Mouse (Mus musculus) neural tube, embryonic 15.5 days (tissue): ENCODE data around the gene Klhl29. TPM values are rescaled to one million over a fixed set of nuclear protein-coding genes. Genes with fewer than 3 reads are reported as not detected.

Source experiments
- ATAC-seq: fragments of 200-750 bp; cut with Nextera tagmentation; 2 replicates; pipeline ENCODE4 v1.8.0; 2017; ENCODE audit warnings: mild to moderate bottlenecking, moderate TSS enrichment, moderate library complexity; ENCODE audit not compliant: low FRiP score
- H3K27ac ChIP-seq: fragments of 300-500 bp; sonication (generic); replicated peaks from 2 replicates; pipeline ENCODE4 v1.5.1; 2015; ENCODE audit warnings: mild to moderate bottlenecking, inconsistent platforms
- H3K27me3 ChIP-seq: fragments of 300-500 bp; sonication (generic); replicated peaks from 2 replicates; pipeline ENCODE4 v1.6.1; 2015; ENCODE audit warnings: inconsistent platforms
- H3K36me3 ChIP-seq: fragments of 300-500 bp; sonication (generic); 2 replicates; pipeline ENCODE4 v1.6.1; 2015; ENCODE audit warnings: inconsistent platforms
- H3K4me1 ChIP-seq: fragments of 300-500 bp; sonication (generic); 2 replicates; pipeline ENCODE4 v1.6.1; 2015; ENCODE audit warnings: inconsistent platforms
- H3K4me2 ChIP-seq: fragments of 300-500 bp; sonication (generic); 2 replicates; pipeline ENCODE4 v1.6.1; 2015; ENCODE audit warnings: inconsistent platforms, mild to moderate bottlenecking, moderate library complexity
- H3K4me3 ChIP-seq: fragments of 300-500 bp; sonication (generic); replicated peaks from 2 replicates; pipeline ENCODE4 v1.5.1; 2015; ENCODE audit warnings: mild to moderate bottlenecking, inconsistent platforms
- H3K9ac ChIP-seq: fragments of 300-500 bp; sonication (generic); replicated peaks from 2 replicates; pipeline ENCODE4 v1.6.1; 2015; ENCODE audit warnings: mild to moderate bottlenecking, inconsistent platforms
- H3K9me3 ChIP-seq: fragments of 300-500 bp; sonication (generic); replicated peaks from 2 replicates; pipeline ENCODE4 v1.6.1; 2016; ENCODE audit warnings: inconsistent platforms
- WGBS: fragments of 180-500 bp; shearing (Covaris S2); methylation state at CpG from one replicate; pipeline ENCODE4 v1.1.7; 2015; ENCODE audit warnings: mixed read lengths; 5-methylcytosine and 5-hydroxymethylcytosine counted together
- polyA plus RNA-seq: library from polyadenylated mRNA; unstranded; fragments of >200 nt; fragmentation: Nextera tagmentation; extraction: Ambion mirVana; gene quantifications from 2 replicates; pipeline ENCODE4 v1.2.1, GENCODE M21; 2015

The Klhl29 gene
- polyA plus RNA-seq, 1 experiment from 2014 or later = 3.9 TPM

DNA sequence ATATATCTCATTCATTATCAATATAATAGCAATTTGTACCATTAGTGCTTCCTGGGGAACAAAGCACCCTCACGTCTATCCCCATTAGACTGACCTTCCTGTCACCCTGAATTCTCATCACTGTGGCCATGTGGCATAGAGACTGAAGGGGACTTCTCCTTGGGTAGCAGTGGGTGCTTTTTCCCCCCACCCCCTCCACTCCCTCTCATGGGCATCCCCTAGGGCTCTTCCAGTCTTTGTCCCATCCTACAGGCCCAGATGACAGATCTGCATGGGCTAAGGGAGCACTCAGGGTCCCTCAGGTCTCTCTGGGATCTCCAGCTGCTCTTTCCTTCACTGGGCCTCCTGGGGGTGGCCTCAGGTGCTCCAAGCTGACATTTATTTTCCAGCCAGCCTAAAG, 286.8 kb downstream of the Klhl29 start:
- Histone ChIP-seq H3K4me3 (no peak overlapping the region), H3K36me3 (peaks cover 41% of the 10 kb centered on the region), H3K4me2 (no peak overlapping the region), H3K4me1 (peaks cover 25% of the 10 kb centered on the region), H3K9me3 (no peaks in the 10 kb centered on the region), H3K27me3 (no peaks in the 10 kb centered on the region), H3K27ac (peak overlapping the region; percentile 70), H3K9ac (no peak overlapping the region)
- peak; percentile 18; the same call in 1 of the 2 replicates for ATAC-seq
- WGBS = 9% methylated on average over 1 of the region's 1 CpGs

DNA sequence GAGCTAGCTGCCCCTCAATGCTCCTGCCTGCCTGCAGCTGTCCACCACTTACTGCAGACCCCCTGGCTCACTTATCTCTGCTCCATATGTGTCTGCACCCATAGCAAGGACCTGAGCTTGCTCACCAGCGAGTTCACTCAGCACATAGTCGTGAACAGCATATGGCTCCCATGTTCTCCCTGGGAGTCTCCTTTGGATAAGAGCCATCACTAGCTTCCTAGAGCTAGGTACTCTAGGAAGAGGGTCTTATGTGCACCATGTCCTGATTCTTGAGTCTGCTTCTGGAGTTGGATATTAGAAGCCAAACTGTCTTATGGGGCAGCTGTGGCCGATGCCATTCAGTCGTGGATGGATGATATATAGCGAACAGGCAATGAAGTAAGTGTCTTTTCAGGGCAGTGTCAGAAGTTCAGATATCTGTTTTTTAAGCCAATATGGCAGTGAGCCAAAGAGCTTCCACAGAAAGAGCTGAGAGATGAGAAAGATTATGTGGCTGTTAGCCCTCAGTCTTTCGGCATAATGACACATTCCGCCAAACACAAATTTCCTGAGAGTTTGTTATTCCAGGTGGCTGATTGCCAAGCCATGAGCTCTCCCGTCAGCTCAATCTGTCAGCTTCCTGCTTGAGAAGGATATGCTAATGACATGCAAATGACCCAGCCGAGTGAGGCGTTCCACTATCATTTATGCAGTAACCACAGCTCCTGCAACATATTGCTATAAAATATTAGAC, 287.5 kb downstream of the Klhl29 start:
- peaks cover 43% of the 10 kb centered on the region for H3K36me3 ChIP-seq
- peak; percentile 54; the same call in 1 of the 2 replicates for ATAC-seq
- no peak overlapping the region for H3K9ac ChIP-seq
- H3K27me3 ChIP-seq = no peaks in the 10 kb centered on the region
- H3K27ac ChIP-seq = peak overlapping the region; percentile 60
- H3K9me3 ChIP-seq = no peaks in the 10 kb centered on the region
- no peak overlapping the region for H3K4me3 ChIP-seq
- no peak overlapping the region for H3K4me2 ChIP-seq
- peaks cover 25% of the 10 kb centered on the region for H3K4me1 ChIP-seq
- 20% methylated on average over 10 of the region's 10 CpGs for WGBS

DNA sequence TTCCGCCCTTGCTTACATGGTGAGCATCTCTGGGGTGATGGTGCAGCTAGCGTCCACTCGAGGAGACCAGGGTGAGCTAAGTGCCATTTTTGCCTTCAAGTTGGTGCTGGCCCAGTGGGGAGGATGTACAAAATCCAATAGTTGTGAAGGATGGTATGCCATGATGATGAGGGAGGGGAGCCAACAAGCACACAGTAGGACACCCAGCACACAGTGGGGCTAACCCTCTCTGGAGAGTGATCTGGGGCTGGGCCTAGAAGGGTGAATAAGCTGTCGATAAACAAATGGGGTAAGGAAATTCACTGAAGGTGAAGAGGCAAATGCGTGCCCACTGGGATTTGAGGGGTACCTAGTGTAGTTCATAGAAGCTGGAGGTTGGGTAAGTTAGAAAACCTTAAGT, 290.8 kb downstream of the Klhl29 start:
- no peaks in the 10 kb centered on the region for H3K9me3 ChIP-seq
- H3K27me3 ChIP-seq = no peaks in the 10 kb centered on the region
- peaks cover 23% of the 10 kb centered on the region for H3K4me1 ChIP-seq
- ATAC-seq = no peak
- 91% methylated on average over 5 of the region's 5 CpGs for WGBS
- no peak overlapping the region for H3K4me2 ChIP-seq
- no peak overlapping the region for H3K27ac ChIP-seq
- no peak overlapping the region for H3K9ac ChIP-seq
- H3K36me3 ChIP-seq = peaks cover 44% of the 10 kb centered on the region
- H3K4me3 ChIP-seq = no peak overlapping the region

DNA sequence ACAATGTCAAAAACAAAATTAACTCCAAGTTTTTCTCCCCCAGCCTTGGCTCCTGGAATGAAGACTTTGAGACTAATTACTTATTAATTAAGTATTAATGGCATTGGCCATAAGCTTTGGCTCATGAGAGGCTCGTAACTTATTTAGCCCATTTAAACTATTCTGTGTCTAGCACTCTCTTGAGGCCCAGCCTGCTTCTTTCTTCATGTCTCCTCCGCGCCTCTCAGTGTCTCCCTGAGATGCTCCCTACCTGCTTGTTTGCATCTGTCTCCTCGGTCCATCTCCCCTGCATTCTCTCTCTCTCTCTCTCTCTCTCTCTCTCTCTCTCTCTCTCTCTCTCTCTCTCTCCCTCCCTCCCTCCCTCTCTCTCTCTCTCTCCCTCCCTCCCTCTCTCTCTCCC, 294.0 kb downstream of the Klhl29 start:
- 50% methylated on average over 4 of the region's 4 CpGs for WGBS
- no peak overlapping the region for H3K9ac ChIP-seq
- no peaks in the 10 kb centered on the region for H3K27me3 ChIP-seq
- no peak overlapping the region for H3K4me2 ChIP-seq
- H3K4me3 ChIP-seq = no peak overlapping the region
- H3K4me1 ChIP-seq = no peaks in the 10 kb centered on the region
- H3K36me3 ChIP-seq = peaks cover 48% of the 10 kb centered on the region
- no peaks in the 10 kb centered on the region for H3K9me3 ChIP-seq
- no peak overlapping the region for H3K27ac ChIP-seq
- ATAC-seq = peak; percentile 75

DNA sequence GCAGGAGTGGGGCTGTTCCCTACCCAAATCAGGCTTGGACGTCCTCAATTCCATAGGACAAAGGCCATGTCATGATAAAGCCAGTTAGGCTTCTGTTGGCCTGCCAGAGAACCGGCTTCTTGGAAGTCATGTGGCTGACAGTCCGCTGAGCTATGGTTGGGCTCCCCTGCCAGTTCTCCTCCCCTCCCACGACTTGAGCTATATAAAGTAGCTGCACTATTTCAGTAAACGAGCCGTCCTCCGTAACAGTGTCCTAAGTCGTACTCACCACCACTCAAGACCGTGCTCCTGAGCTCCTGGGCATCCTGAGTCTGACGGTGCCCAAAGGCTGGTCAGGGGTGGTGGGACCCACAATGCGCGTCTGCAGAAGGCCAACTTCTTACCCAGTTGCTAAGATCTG, 302.3 kb downstream of the Klhl29 start:
- Histone ChIP-seq H3K27ac (no peak overlapping the region), H3K27me3 (no peaks in the 10 kb centered on the region), H3K4me2 (no peak overlapping the region), H3K9me3 (no peaks in the 10 kb centered on the region), H3K4me1 (no peaks in the 10 kb centered on the region), H3K4me3 (no peak overlapping the region), H3K36me3 (no peaks in the 10 kb centered on the region), H3K9ac (no peak overlapping the region)
- no peak for ATAC-seq
- 88% methylated on average over 12 of the region's 12 CpGs for whole genome bisulfite sequencing

DNA sequence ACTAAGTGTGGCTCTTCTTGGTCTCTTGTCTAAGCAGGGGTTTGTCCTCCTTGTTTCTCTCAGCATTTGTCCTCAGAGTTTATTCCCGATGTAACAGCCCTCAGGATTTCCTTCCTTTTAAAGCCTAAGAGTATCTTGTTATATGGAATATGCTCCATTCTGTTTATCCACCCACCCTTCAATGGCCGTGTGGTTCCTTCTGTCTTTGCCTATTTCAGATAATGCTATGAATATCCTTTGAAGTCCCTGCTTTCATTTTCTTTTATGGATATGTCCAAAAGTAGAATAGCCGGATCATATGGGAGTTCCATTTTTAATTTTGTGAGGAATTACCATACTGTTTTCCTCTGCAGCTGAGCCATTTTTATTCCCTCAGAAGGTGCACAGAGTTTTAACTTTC, 305.4 kb downstream of the Klhl29 start:
- 80% methylated on average over 3 of the region's 3 CpGs for WGBS
- Histone ChIP-seq H3K36me3 (no peaks in the 10 kb centered on the region), H3K4me1 (no peaks in the 10 kb centered on the region), H3K27me3 (no peaks in the 10 kb centered on the region), H3K4me3 (no peak overlapping the region), H3K27ac (no peak overlapping the region), H3K4me2 (no peak overlapping the region), H3K9me3 (no peaks in the 10 kb centered on the region), H3K9ac (no peak overlapping the region)
- ATAC-seq = no peak

DNA sequence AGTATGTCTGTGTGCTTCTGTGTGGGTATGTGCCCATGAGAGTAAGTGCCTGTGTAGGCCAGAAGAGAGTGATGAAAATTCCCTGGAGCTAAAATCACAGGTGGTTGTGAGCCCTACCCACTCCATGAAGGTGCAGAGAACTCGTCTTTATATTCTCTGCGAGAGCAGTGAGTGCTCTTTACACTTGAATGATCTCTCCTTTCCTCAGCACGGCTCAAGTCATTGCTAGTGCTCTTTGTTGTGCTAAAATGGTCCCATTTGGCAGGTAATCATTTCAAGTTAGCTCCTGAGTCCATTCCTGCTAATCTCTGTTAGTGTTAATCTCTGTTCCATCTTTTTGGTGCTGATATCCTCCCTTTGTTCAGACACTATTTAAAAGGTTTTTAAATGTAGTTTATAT, 307.9 kb downstream of the Klhl29 start:
- Histone ChIP-seq H3K9me3 (no peaks in the 10 kb centered on the region), H3K4me2 (no peak overlapping the region), H3K27ac (no peak overlapping the region), H3K27me3 (no peaks in the 10 kb centered on the region), H3K4me3 (no peak overlapping the region), H3K4me1 (no peaks in the 10 kb centered on the region), H3K9ac (no peak overlapping the region), H3K36me3 (no peaks in the 10 kb centered on the region)
- 41% methylated on average over 3 of the region's 3 CpGs for WGBS
- ATAC-seq = no peak

DNA sequence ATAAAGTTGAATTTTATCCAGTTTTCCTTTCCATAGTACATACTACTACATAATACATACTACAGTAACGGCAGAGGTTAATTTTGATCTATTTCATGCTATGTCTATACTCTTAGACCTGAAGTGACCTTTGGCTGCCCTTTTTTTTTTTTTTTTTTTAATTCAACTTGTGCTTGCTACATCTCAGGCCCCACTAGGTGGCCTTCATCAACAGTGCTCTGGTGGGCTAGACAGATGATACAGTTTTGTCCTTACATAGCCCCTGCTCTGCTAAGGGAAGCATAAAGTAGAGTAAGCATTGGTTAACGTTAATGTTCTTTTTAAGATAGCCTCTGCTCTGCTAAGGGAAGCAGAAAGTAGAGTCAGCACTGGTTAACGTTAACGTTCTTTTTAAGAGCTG, 327.4 kb downstream of the Klhl29 start:
- H3K9me3 ChIP-seq = peaks cover 22% of the 10 kb centered on the region
- WGBS = 93% methylated on average over 4 of the region's 4 CpGs
- H3K4me1 ChIP-seq = no peaks in the 10 kb centered on the region
- H3K4me3 ChIP-seq = no peak overlapping the region
- H3K36me3 ChIP-seq = peaks cover 5% of the 10 kb centered on the region; the same call in 1 of the 2 replicates
- no peak for ATAC-seq
- no peak overlapping the region for H3K9ac ChIP-seq
- H3K4me2 ChIP-seq = no peak overlapping the region
- H3K27me3 ChIP-seq = no peaks in the 10 kb centered on the region
- H3K27ac ChIP-seq = no peak overlapping the region

DNA sequence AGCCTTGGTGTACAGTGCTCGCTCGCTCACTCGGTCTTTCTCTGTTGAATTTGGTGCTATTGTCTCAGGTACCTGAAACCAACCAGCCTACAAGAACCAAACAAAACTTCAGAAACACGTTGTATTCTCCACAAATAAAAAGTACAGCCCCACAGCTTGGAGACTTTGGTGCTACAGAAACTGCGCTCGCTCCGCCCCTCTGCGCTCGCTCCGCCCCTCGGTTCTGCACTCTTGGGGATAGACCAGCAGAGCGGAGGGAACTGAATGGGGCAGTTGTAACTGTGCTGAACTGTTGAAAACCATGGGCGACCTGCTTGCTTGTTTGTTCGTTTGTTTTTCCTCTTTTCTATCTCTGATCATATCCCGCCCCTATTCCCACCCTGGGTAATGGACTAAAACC, 331.3 kb downstream of the Klhl29 start:
- no peak overlapping the region for H3K27ac ChIP-seq

DNA sequence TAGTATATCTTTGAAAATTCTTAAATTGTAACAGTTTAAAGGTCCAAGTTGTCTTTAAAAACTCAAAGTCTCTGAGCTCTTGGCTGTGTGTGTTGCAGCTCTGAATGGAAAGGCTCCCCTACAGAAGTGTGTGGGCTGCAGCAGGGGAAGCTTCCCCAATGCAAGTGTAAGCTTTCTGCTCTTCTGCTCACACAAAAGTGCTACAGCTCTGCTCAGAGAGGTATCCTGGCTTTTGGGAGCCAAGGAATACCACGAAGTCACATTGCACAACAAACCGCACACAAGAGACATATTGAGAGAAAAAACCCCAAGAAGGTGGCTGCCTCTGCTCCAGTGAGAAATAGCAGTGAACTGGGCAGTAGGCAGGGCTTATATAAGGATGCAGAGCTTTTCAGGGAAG, 337.5 kb downstream of the Klhl29 start:
- Histone ChIP-seq H3K27me3 (no peaks in the 10 kb centered on the region), H3K27ac (no peak overlapping the region), H3K4me1 (no peaks in the 10 kb centered on the region), H3K9ac (no peak overlapping the region), H3K4me3 (no peak overlapping the region), H3K36me3 (peaks cover 27% of the 10 kb centered on the region), H3K4me2 (no peak overlapping the region), H3K9me3 (no peaks in the 10 kb centered on the region)
- 97% methylated on average over 2 of the region's 2 CpGs for WGBS
- no peak for ATAC-seq

More for the DNA sequence above, 331.3 kb downstream of the Klhl29 start:
- H3K27me3 ChIP-seq = no peaks in the 10 kb centered on the region
- H3K4me2 ChIP-seq = no peak overlapping the region
- no peaks in the 10 kb centered on the region for H3K9me3 ChIP-seq
- 87% methylated on average over 15 of the region's 15 CpGs for WGBS
- H3K4me3 ChIP-seq = no peak overlapping the region
- H3K36me3 ChIP-seq = peaks cover 5% of the 10 kb centered on the region; the same call in 1 of the 2 replicates
- no peaks in the 10 kb centered on the region for H3K4me1 ChIP-seq
- ATAC-seq = no peak
- H3K9ac ChIP-seq = no peak overlapping the region

DNA sequence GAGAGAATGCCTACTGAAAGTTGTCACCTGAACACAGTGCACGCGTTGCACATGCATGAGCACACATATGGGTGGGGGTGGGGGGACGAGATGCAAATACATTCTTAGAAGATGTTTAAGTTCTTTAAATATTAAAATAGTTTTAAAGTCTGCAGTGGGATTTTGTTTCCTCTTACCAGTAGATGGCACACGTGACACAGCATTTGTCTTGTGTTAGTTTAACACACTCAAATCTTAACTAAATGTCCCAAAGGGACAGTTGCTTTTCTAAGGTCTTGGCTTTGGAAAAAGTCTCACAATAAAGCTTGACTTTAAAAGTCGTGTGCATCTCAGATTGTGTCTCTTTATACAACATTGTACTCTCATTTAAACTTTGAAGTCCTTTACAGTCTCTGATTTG, 346.4 kb downstream of the Klhl29 start:
- 88% methylated on average over 5 of the region's 5 CpGs for WGBS
- no peaks in the 10 kb centered on the region for H3K27me3 ChIP-seq
- ATAC-seq = no peak
- no peak overlapping the region for H3K27ac ChIP-seq
- no peak overlapping the region for H3K4me2 ChIP-seq
- no peak overlapping the region for H3K9ac ChIP-seq
- H3K4me3 ChIP-seq = no peak overlapping the region
- peaks cover 24% of the 10 kb centered on the region for H3K36me3 ChIP-seq
- H3K9me3 ChIP-seq = no peaks in the 10 kb centered on the region
- H3K4me1 ChIP-seq = no peaks in the 10 kb centered on the region
